Comparison of ENCODE assay signal across 8 mouse cellular contexts in genomic region chr9:81863181-81863887, GRCm38 (mm10). TPM values are rescaled to one million over a fixed set of nuclear protein-coding genes. Genes with fewer than 3 reads are reported as not detected.
DNase-seq lines count a peak whose midpoint lies in the region; ATAC-seq and TF ChIP-seq lines count a peak whose summit lies in the region.

Mei4 (plus strand) TSS chr9:81863670.

- ATAC-seq in forebrain, embryonic 16.5 days = peak; percentile 100
- ATAC-seq in hindbrain, embryonic 13.5 days (ENCODE audit: low FRiP score) = peak; percentile 99
- peak; percentile 96 for ATAC-seq in lung, postnatal 0 days

- no peak for TF ChIP-seq EP300 in lung, postnatal 0 days (IDR thresholded peaks at IDR 0.05)

- in situ Hi-C loops in ES-E14 (cut with MboI; ENCODE audit: low sequenced_read_pairs in 2 of 2, unreplicated experiment in 2 of 2) = no loop called here

- TF ChIP-seq POLR2A in cerebellum, adult 2 months (IDR thresholded peaks at IDR 0.05; ENCODE audit: borderline replicate concordance, insufficient read depth, low read length) = no peak

- H3K4me1 ChIP-seq in ES-E14 (ENCODE audit: control insufficient read depth in 2 of 2, insufficient read depth in 2 of 2, low read length in 2 of 2, poor library complexity in 1 of 2) = peaks cover 0 to 3% of the 10 kb centered on the region in 2 experiments; a peak in 2 of 4 replicates
- no peaks in the 10 kb centered on the region for H3K4me1 ChIP-seq in cerebellum, adult 2 months (ENCODE audit: control insufficient read depth, insufficient read depth, low read length)
- no peaks in the 10 kb centered on the region for H3K4me1 ChIP-seq in forebrain, embryonic 16.5 days (replicated peaks; ENCODE audit: control insufficient read depth, insufficient read depth, low read length)
- H3K4me1 ChIP-seq in hindbrain, embryonic 13.5 days (replicated peaks) = no peaks in the 10 kb centered on the region
- H3K4me1 ChIP-seq in lung, postnatal 0 days (ENCODE audit: insufficient read depth, low read depth, low read length) = peaks cover 3% of the 10 kb centered on the region; the same call in 1 of the 2 replicates

- no peaks in the 10 kb centered on the region for H3K36me3 ChIP-seq in ES-E14 (ENCODE audit: control insufficient read depth, insufficient read depth, low read length, poor library complexity, severe bottlenecking)
- no peaks in the 10 kb centered on the region for H3K36me3 ChIP-seq in forebrain, embryonic 16.5 days (ENCODE audit: control insufficient read depth, insufficient read depth)
- no peaks in the 10 kb centered on the region for H3K36me3 ChIP-seq in hindbrain, embryonic 13.5 days
- no peaks in the 10 kb centered on the region for H3K36me3 ChIP-seq in lung, postnatal 0 days (ENCODE audit: insufficient read depth, low read length)

- no peaks in the 10 kb centered on the region; the same call in 1 of the 2 replicates for H3K27me3 ChIP-seq in cerebellum, adult 2 months (ENCODE audit: control insufficient read depth, insufficient read depth, low read length)
- H3K27me3 ChIP-seq in forebrain, embryonic 16.5 days (replicated peaks; ENCODE audit: control insufficient read depth, insufficient read depth, low read length) = no peaks in the 10 kb centered on the region
- H3K27me3 ChIP-seq in hindbrain, embryonic 13.5 days = peaks cover 11% of the 10 kb centered on the region
- H3K27me3 ChIP-seq in lung, postnatal 0 days (replicated peaks; ENCODE audit: insufficient read depth, low read length) = no peaks in the 10 kb centered on the region; the same call in 1 of the 2 replicates

- H3K4me2 ChIP-seq in forebrain, embryonic 16.5 days (ENCODE audit: low read length) = peak within 1 kb of the TSS; percentile 74
- peak within 1 kb of the TSS; percentile 77 for H3K4me2 ChIP-seq in hindbrain, embryonic 13.5 days
- peak within 1 kb of the TSS; percentile 71 for H3K4me2 ChIP-seq in lung, postnatal 0 days (replicated peaks; ENCODE audit: low read depth, low read length)

- peak; percentile 20; the same call in 1 of the 2 replicates for TF ChIP-seq CTCF in cerebellum, adult 2 months (IDR thresholded peaks at IDR 0.05; ENCODE audit: borderline replicate concordance, insufficient read depth, low read depth, low read length)
- peak; percentile 57 for TF ChIP-seq CTCF in lung, postnatal 0 days (IDR thresholded peaks at IDR 0.05)

- H3K9ac ChIP-seq in ES-E14 (ENCODE audit: insufficient read depth, low read depth, low read length, poor library complexity, severe bottlenecking) = peak within 1 kb of the TSS; percentile 61
- peak within 1 kb of the TSS; percentile 73 for H3K9ac ChIP-seq in forebrain, embryonic 16.5 days (replicated peaks; ENCODE audit: low read depth, low read length)
- H3K9ac ChIP-seq in hindbrain, embryonic 13.5 days = peak within 1 kb of the TSS; percentile 70
- H3K9ac ChIP-seq in lung, postnatal 0 days (replicated peaks; ENCODE audit: low read depth) = no peak within 1 kb of the TSS

- 1% methylated on average over 32 of the region's 32 CpGs for WGBS in cerebellum, adult 2 months
- 2% methylated on average over 32 of the region's 32 CpGs for WGBS in forebrain, embryonic 16.5 days
- 5% methylated on average over 32 of the region's 32 CpGs for WGBS in hindbrain, embryonic 13.5 days
- WGBS in lung, postnatal 0 days = 1% methylated on average over 32 of the region's 32 CpGs

- no peak within 1 kb of the TSS for H3K27ac ChIP-seq in ES-E14 (ENCODE audit: insufficient read depth, low read depth, low read length, poor library complexity, severe bottlenecking)
- no peak within 1 kb of the TSS for H3K27ac ChIP-seq in cerebellum, adult 2 months (ENCODE audit: insufficient read depth, low read length)
- no peak within 1 kb of the TSS for H3K27ac ChIP-seq in forebrain, embryonic 16.5 days (ENCODE audit: low read length)
- H3K27ac ChIP-seq in hindbrain, embryonic 13.5 days = no peak within 1 kb of the TSS
- no peak within 1 kb of the TSS for H3K27ac ChIP-seq in lung, postnatal 0 days (ENCODE audit: low read length)

- no peaks in the 10 kb centered on the region for H3K9me3 ChIP-seq in ES-E14 (ENCODE audit: control insufficient read depth, insufficient read depth, low read depth, low read length)
- H3K9me3 ChIP-seq in forebrain, embryonic 16.5 days (ENCODE audit: control insufficient read depth, low read length) = no peaks in the 10 kb centered on the region
- H3K9me3 ChIP-seq in hindbrain, embryonic 13.5 days = no peaks in the 10 kb centered on the region
- H3K9me3 ChIP-seq in lung, postnatal 0 days (ENCODE audit: low read length) = no peaks in the 10 kb centered on the region

- DNase-seq in ES-E14 (ENCODE audit: low read depth, low spot score) = peak; percentile 82
- peak; percentile 70 to 73 for DNase-seq in cerebellum, adult 2 months
- DNase-seq in layer of hippocampus, postnatal 14 days (ENCODE audit: low spot score in 2 of 2) = peak; percentile 78 to 84
- DNase-seq in lung, postnatal 0 days (ENCODE audit: low spot score) = peak; percentile 81
- DNase-seq in ovary, postnatal 36 days (ENCODE audit: low spot score) = peak; percentile 69
- peak; percentile 91 to 92 for DNase-seq in thymus, postnatal 10 days (ENCODE audit: low spot score in 2 of 2)

- peak within 1 kb of the TSS; percentile 60 to 72 for H3K4me3 ChIP-seq in ES-E14 (ENCODE audit: insufficient read depth in 1 of 2, low read depth in 1 of 2, low read length in 2 of 2, poor library complexity in 1 of 2, severe bottlenecking in 1 of 2)
- H3K4me3 ChIP-seq in cerebellum, adult 2 months (replicated peaks; ENCODE audit: insufficient read depth, low read depth, low read length) = peak within 1 kb of the TSS; percentile 55
- H3K4me3 ChIP-seq in forebrain, embryonic 16.5 days (replicated peaks; ENCODE audit: low read length) = peak within 1 kb of the TSS; percentile 68
- H3K4me3 ChIP-seq in hindbrain, embryonic 13.5 days = peak within 1 kb of the TSS; percentile 58
- peak within 1 kb of the TSS; percentile 36 for H3K4me3 ChIP-seq in lung, postnatal 0 days (ENCODE audit: low read depth, low read length)

TF ChIP-seq in ES-E14, 5 proteins besides CTCF, POLR2A, EP300 and RAD21:
- TF ChIP-seq ZC3H11A (IDR thresholded peaks at IDR 0.05; ENCODE audit: borderline replicate concordance, low read depth, low read length) (peak; percentile 40; the same call in 1 of the 2 replicates), CHD2 (IDR thresholded peaks at IDR 0.05; ENCODE audit: low read depth, low read length) (no peak), ZNF384 (IDR thresholded peaks at IDR 0.05; ENCODE audit: low read depth, low read length) (no peak), HCFC1 (IDR thresholded peaks at IDR 0.05; ENCODE audit: borderline replicate concordance, insufficient read depth, low read length) (peak; percentile 86), MAFK (IDR thresholded peaks at IDR 0.05; ENCODE audit: insufficient read depth, low read depth, low read length) (no peak)

RNA-seq across cellular contexts. Expression of gene Mei4, which starts in this region (rescaled TPM):
- total RNA-seq in ES-E14 (2012; rRNA removed) = 1.6 and 1.9 TPM in 2 replicates
- 0.64 and 0.74 TPM in 2 replicates for polyA plus RNA-seq in cerebellum, adult 2 months (2012; rRNA removed)
- 0.93 and 1.3 TPM in 2 replicates for polyA plus RNA-seq in forebrain, embryonic 16.5 days (2015; fragmentation: Nextera tagmentation; extraction: Ambion mirVana)
- polyA plus RNA-seq in hindbrain, embryonic 13.5 days (2015; fragmentation: Nextera tagmentation; extraction: Ambion mirVana) = 0.61 and 0.85 TPM in 2 replicates
- total RNA-seq in layer of hippocampus, postnatal 14 days (2021) = 1 to 10 TPM in 1 of 2 experiments, under 1 TPM in 1; 0.83 to 1.1 TPM
- 0.12 and 0.14 TPM in 2 replicates for polyA plus RNA-seq in lung, postnatal 0 days (2015; fragmentation: Nextera tagmentation; extraction: Ambion mirVana)

Comparison
In these comparisons a context has a peak if more than half of its experiments do, and no peak if none do; other contexts are left out.
1. Peak in DNase-seq and H3K4me3 ChIP-seq in cerebellum, adult 2 months; RNA of the gene not detected or under 1 TPM.
2. Peak in ATAC-seq, H3K4me3 ChIP-seq, H3K9ac ChIP-seq and H3K4me2 ChIP-seq in hindbrain, embryonic 13.5 days; RNA of the gene not detected or under 1 TPM.
3. Peak in DNase-seq, ATAC-seq, H3K4me3 ChIP-seq and H3K4me2 ChIP-seq in lung, postnatal 0 days; RNA of the gene not detected or under 1 TPM.